In the genomic region with DNA sequence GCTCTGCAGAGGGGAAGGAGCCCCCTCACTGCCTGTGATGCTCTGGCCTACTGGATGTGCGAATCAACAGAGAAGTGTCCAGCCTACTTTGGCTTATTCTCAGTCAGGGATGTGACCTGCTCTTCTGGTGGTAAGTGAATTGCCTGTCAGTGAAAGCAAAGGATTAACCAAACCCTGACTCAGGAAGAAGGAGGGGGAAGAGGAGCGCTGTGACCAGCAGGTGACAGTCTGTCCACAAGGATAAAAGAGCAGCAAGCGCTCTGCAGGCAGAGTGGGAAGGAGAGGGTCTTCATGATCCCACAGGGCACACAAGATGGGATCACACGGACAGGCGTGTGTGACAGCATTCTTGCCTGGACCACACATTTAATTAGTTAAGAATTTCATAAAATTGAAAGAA, we compare ENCODE assay signal across 13 mouse cellular contexts. TPM values are rescaled to one million over a fixed set of nuclear protein-coding genes. Genes with fewer than 3 reads are reported as not detected.
DNase-seq lines count a peak whose midpoint lies in the region; ATAC-seq and TF ChIP-seq lines count a peak whose summit lies in the region.
"Had no signal": no experiment of that assay in that cellular context is flagged by ENCODE, and none has a peak within 500 bp of the region (broad histone marks: within the 10 kb centered on the region; RNA-seq: fewer than 3 reads in every experiment).

No protein-coding gene starts in this region.

- H3K27ac ChIP-seq in forebrain, postnatal 0 days (ENCODE audit: low read depth, low read length), result no peak overlapping the region
- H3K27ac ChIP-seq in forebrain, embryonic 10.5 days, result no peak overlapping the region
- H3K27ac ChIP-seq: embryonic facial prominence, embryonic 12.5 days; heart, embryonic 15.5 days; stomach, embryonic 15.5 days had no signal

- H3K4me2 ChIP-seq in forebrain, postnatal 0 days (ENCODE audit: low read depth), result no peak overlapping the region
- H3K4me2 ChIP-seq: embryonic facial prominence, embryonic 12.5 days; heart, embryonic 15.5 days; stomach, embryonic 15.5 days had no signal

- intact Hi-C loops in left cerebral cortex, postnatal 4 days (cut with DNase I), result loop anchor here (5.0 to 10.0 kb wide), 2 partner anchors 175 to 273 kb away; no protein-coding TSS in a partner anchor

- no peaks in the 10 kb centered on the region for H3K4me1 ChIP-seq in forebrain, postnatal 0 days (ENCODE audit: insufficient read depth)
- H3K4me1 ChIP-seq in forebrain, embryonic 10.5 days, result peaks cover 4% of the 10 kb centered on the region
- H3K4me1 ChIP-seq: embryonic facial prominence, embryonic 12.5 days; heart, embryonic 15.5 days; stomach, embryonic 15.5 days had no signal

- peaks cover 2% of the 10 kb centered on the region; the same call in 1 of the 2 replicates for H3K27me3 ChIP-seq in forebrain, postnatal 0 days (ENCODE audit: insufficient read depth, low read length)
- H3K27me3 ChIP-seq in forebrain, embryonic 10.5 days (ENCODE audit: poor library complexity, severe bottlenecking), result peaks cover 5% of the 10 kb centered on the region
- H3K27me3 ChIP-seq in Patski, result no peaks in the 10 kb centered on the region

- DNase-seq in forebrain, postnatal 0 days, result no peak
- no peak for DNase-seq in forebrain, embryonic 10.5 days (ENCODE audit: extremely low spot score, low spot score)
- DNase-seq in left cerebral cortex, postnatal 4 days, result peak; percentile 17
- no peak for DNase-seq in left cerebral cortex, adult 9 months (ENCODE audit: low spot score in 2 of 2)
- no peak for DNase-seq in Patski (ENCODE audit: low read depth, low spot score)
- DNase-seq in cerebellum, postnatal 25 days, result peak; percentile 63 to 69
- no peak for DNase-seq in adrenal gland, adult 8-10 months
- no peak for DNase-seq in spleen, postnatal 4 days (ENCODE audit: low spot score in 2 of 2)
- DNase-seq: adrenal gland, postnatal 36 days; kidney, adult 9 months had no signal

- no peak overlapping the region for H3K9ac ChIP-seq in forebrain, postnatal 0 days
- H3K9ac ChIP-seq: embryonic facial prominence, embryonic 12.5 days; heart, embryonic 15.5 days; stomach, embryonic 15.5 days had no signal

- in situ Hi-C loops in Patski (cut with MboI; ENCODE audit: low pct_unique_long_range_greater_than_20kb), result loop anchor here (5.0 kb wide), 1 partner anchor 298 kb away; no protein-coding TSS in a partner anchor

- POLR2A ChIA-PET in Patski (lab: Charles Lee), result no interaction called here

- no peaks in the 10 kb centered on the region for H3K36me3 ChIP-seq in forebrain, postnatal 0 days (ENCODE audit: insufficient read depth)
- H3K36me3 ChIP-seq in forebrain, embryonic 10.5 days (replicated peaks), result no peaks in the 10 kb centered on the region
- H3K36me3 ChIP-seq: embryonic facial prominence, embryonic 12.5 days; heart, embryonic 15.5 days; stomach, embryonic 15.5 days had no signal

- H3K4me3 ChIP-seq in forebrain, postnatal 0 days (ENCODE audit: low read depth, low read length), result no peak overlapping the region
- no peak overlapping the region for H3K4me3 ChIP-seq in forebrain, embryonic 10.5 days
- H3K4me3 ChIP-seq: embryonic facial prominence, embryonic 12.5 days; heart, embryonic 15.5 days; stomach, embryonic 15.5 days had no signal

- CTCF ChIA-PET in Patski (lab: Charles Lee), result interaction anchor here (1.2 to 1.4 kb wide), 2 partner anchors 267 to 296 kb away, joined by 3 read pairs; no protein-coding TSS in a partner anchor

- H3K9me3 ChIP-seq in forebrain, postnatal 0 days (ENCODE audit: low read length), result no peaks in the 10 kb centered on the region
- H3K9me3 ChIP-seq in forebrain, embryonic 10.5 days, result no peaks in the 10 kb centered on the region
- H3K9me3 ChIP-seq: embryonic facial prominence, embryonic 12.5 days; heart, embryonic 15.5 days; stomach, embryonic 15.5 days had no signal

- 30% methylated on average over 5 of the region's 5 CpGs for WGBS in forebrain, postnatal 0 days
- 22% methylated on average over 5 of the region's 5 CpGs for WGBS in forebrain, embryonic 10.5 days

- TF ChIP-seq CTCF in forebrain, postnatal 0 days (IDR thresholded peaks at IDR 0.05; ENCODE audit: low read depth), result peak; percentile 63
- TF ChIP-seq CTCF in Patski (IDR thresholded peaks at IDR 0.05), result peak; percentile 65

- peak; percentile 29; the same call in 1 of the 2 replicates for ATAC-seq in forebrain, postnatal 0 days
- no peak for ATAC-seq in Patski

RNA-seq across cellular contexts. Expression of a gene that starts 41.0 kb away (rescaled TPM):
- total RNA-seq in forebrain, postnatal 0 days (2014; rRNA removed), result 150 and 191 TPM in 2 replicates
- polyA plus RNA-seq in forebrain, postnatal 0 days (2015; fragmentation: Nextera tagmentation; extraction: Ambion mirVana), result 118 and 125 TPM in 2 replicates
- 211 and 220 TPM in 2 replicates for polyA plus RNA-seq in forebrain, embryonic 10.5 days (2016; fragmentation: Nextera tagmentation; extraction: Ambion mirVana)
- total RNA-seq in left cerebral cortex, postnatal 4 days (2021), result 100 to 1,000 TPM; 130 to 133 TPM
- 191 TPM for polyA plus RNA-seq in Patski (2021)
- 100 to 1,000 TPM; 178 to 239 (median 230) TPM for total RNA-seq in adrenal gland, adult 8-10 months (2022)

Comparison
In these comparisons a context has a peak if more than half of its experiments do, and no peak if none do; other contexts are left out.
1. DNase-seq: peak in left cerebral cortex, postnatal 4 days (single experiment) and cerebellum, postnatal 25 days (2 of 2); none in forebrain, postnatal 0 days (single experiment), forebrain, embryonic 10.5 days (single experiment), left cerebral cortex, adult 9 months (0 of 2), Patski (single experiment), adrenal gland, adult 8-10 months (single experiment) and spleen, postnatal 4 days (0 of 2).